Mouse (Mus musculus) liver, embryonic 12.5 days (tissue): Measurements from ENCODE around the gene Clip2. TPM values are rescaled to one million over a fixed set of nuclear protein-coding genes. Genes with fewer than 3 reads are reported as not detected.
A peak's percentile ranks its signal among the peaks of the same experiment; 100 is the strongest.

Source experiments
- ATAC-seq: fragments of 200-750 bp; cut with Nextera tagmentation; 2 replicates; pipeline ENCODE4 v1.8.0; 2017; ENCODE audit warnings: moderate number of reproducible peaks, mild to moderate bottlenecking, moderate library complexity
- H3K27ac ChIP-seq: fragments of 300-500 bp; sonication (generic); 2 replicates; pipeline ENCODE4 v1.5.1; 2016; ENCODE audit warnings: mild to moderate bottlenecking
- H3K27me3 ChIP-seq: fragments of 300-500 bp; sonication (generic); replicated peaks from 2 replicates; pipeline ENCODE4 v1.6.1; 2016; ENCODE audit warnings: mild to moderate bottlenecking, moderate library complexity
- H3K36me3 ChIP-seq: fragments of 300-500 bp; sonication (generic); 2 replicates; pipeline ENCODE4 v1.6.1; 2016; ENCODE audit warnings: mild to moderate bottlenecking, moderate library complexity
- H3K4me1 ChIP-seq: fragments of 300-500 bp; sonication (generic); 2 replicates; pipeline ENCODE4 v1.6.1; 2016
- H3K4me2 ChIP-seq: fragments of 300-500 bp; sonication (generic); 2 replicates; pipeline ENCODE4 v1.6.1; 2016; ENCODE audit warnings: mild to moderate bottlenecking, moderate library complexity
- H3K4me3 ChIP-seq: fragments of 300-500 bp; sonication (generic); 2 replicates; pipeline ENCODE4 v1.5.1; 2016; ENCODE audit warnings: mild to moderate bottlenecking, moderate library complexity
- H3K9ac ChIP-seq: fragments of 300-500 bp; sonication (generic); 2 replicates; pipeline ENCODE4 v1.6.1; 2016; ENCODE audit warnings: mild to moderate bottlenecking, moderate library complexity
- H3K9me3 ChIP-seq: fragments of 300-500 bp; sonication (generic); replicated peaks from 2 replicates; pipeline ENCODE4 v1.6.1; 2016; ENCODE audit warnings: mild to moderate bottlenecking, moderate library complexity
- WGBS: fragments of 180-500 bp; shearing (Covaris S2); methylation state at CpG from one replicate; pipeline ENCODE4 v1.1.7; 2016; ENCODE audit not compliant: insufficient replicate concordance; 5-methylcytosine and 5-hydroxymethylcytosine counted together
- polyA plus RNA-seq: library from polyadenylated mRNA; unstranded; fragments of >200 nt; fragmentation: Nextera tagmentation; extraction: Ambion mirVana; gene quantifications from 2 replicates; pipeline ENCODE4 v1.2.1, GENCODE M21; 2016

The Clip2 gene
- polyA plus RNA-seq, 1 experiment from 2014 or later, result 1.0 TPM

DNA sequence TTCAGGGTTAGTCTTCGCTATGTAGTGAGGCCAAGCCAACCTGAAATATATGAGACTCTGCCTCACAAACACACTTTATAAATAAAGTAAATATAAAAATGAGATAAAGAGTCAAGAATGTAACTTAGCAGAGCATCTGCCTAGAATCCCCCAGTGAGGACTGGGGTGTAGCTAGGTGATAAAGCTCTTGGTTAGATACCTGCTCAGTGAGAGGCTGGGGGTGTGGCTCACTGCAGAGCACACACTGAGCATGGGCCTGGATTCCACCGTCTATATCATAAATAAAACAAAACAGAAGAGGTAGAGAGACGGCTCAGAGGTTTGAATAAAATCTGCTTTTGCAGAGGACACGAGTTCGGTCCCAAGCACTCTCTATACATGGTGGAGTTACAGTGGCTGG lies 88.0 kb downstream of the Clip2 start:
- ATAC-seq, result peak; percentile 72
- Histone ChIP-seq H3K4me2 (no peak overlapping the region), H3K9me3 (no peaks in the 10 kb centered on the region), H3K27me3 (0 out of 2 replicates have a peak, but pooled peaks cover 3% of the 10 kb centered on the region), H3K27ac (peak overlapping the region; percentile 39; the same call in 1 of the 2 replicates), H3K4me3 (no peak overlapping the region), H3K4me1 (peaks cover 54% of the 10 kb centered on the region), H3K36me3 (no peaks in the 10 kb centered on the region), H3K9ac (no peak overlapping the region)
- 57% methylated on average over 5 of the region's 5 CpGs for WGBS

DNA sequence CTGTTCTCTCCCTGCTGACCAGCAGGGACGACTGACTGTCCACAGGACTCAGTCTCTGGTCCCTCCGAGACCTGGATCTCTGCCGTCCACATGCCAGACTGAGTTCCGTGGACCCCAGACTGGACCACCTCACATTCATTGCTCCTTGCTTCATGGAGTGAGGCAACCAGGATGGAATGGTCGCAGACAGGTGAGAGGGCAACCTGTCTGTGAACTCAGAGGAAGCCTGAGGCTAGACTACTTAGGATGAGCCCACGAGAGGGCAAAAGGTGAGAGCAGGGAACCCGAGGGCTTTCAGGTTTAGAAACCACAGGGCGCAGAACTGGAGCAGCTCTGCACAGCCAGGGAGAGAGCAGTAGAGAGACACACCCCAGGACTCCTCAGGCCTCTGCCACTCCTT lies 89.5 kb downstream of the Clip2 start:
- H3K36me3 ChIP-seq, result no peaks in the 10 kb centered on the region
- peaks cover 42% of the 10 kb centered on the region for H3K4me1 ChIP-seq
- H3K4me2 ChIP-seq, result no peak overlapping the region
- no peaks in the 10 kb centered on the region for H3K9me3 ChIP-seq
- H3K27ac ChIP-seq, result no peak overlapping the region
- ATAC-seq, result no peak
- WGBS, result 76% methylated on average over 8 of the region's 8 CpGs
- no peak overlapping the region for H3K9ac ChIP-seq
- H3K4me3 ChIP-seq, result no peak overlapping the region
- 0 out of 2 replicates have a peak, but pooled peaks cover 3% of the 10 kb centered on the region for H3K27me3 ChIP-seq

DNA sequence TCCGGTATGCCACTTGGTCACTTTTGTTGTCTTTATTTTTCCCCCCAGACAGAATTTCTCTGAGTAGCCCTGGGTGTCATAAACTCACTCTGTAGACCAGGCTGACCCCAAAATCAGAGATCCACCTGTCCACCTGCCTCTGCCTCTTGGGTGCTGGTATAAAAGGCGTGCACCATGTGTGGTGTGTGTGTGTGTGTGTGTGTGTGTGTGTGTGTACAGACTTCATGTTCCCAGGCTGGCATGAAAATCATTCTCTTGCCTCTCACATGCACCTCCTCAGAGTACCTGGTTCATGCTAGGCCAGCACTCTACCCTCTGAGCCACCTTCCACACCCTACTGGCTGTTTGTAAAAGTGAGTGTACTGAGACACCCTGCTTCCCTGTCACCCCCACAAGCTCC lies 89.9 kb downstream of the Clip2 start:
- Histone ChIP-seq H3K4me1 (peaks cover 38% of the 10 kb centered on the region), H3K27me3 (0 out of 2 replicates have a peak, but pooled peaks cover 3% of the 10 kb centered on the region), H3K27ac (no peak overlapping the region), H3K36me3 (no peaks in the 10 kb centered on the region), H3K9ac (no peak overlapping the region), H3K4me2 (no peak overlapping the region), H3K4me3 (no peak overlapping the region), H3K9me3 (no peaks in the 10 kb centered on the region)
- no peak for ATAC-seq
- 91% methylated on average over 2 of the region's 2 CpGs for WGBS

DNA sequence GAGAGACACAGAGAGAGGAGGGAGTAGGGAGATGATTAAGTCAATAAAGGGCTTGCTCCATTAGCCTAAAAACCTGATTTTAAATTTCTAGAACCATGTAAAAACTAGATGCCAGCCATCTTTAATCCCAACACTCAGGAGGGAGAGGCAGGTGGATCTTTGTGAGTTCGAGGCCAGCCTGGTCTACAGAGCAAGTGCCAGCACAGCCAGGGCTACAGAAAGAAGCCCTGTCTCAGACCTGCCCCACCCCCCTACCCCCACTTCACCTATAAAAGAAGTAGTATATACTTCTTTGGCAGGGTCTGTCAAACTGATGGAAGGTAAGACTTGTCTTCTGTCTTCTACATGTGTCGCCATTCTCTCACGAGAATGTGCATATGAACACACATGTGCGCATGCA lies 91.7 kb downstream of the Clip2 start:
- Histone ChIP-seq H3K9ac (no peak overlapping the region), H3K9me3 (no peaks in the 10 kb centered on the region), H3K4me3 (no peak overlapping the region), H3K4me2 (no peak overlapping the region), H3K27me3 (0 out of 2 replicates have a peak, but pooled peaks cover 3% of the 10 kb centered on the region), H3K4me1 (peaks cover 35% of the 10 kb centered on the region), H3K27ac (no peak overlapping the region), H3K36me3 (no peaks in the 10 kb centered on the region)
- ATAC-seq, result no peak
- WGBS, result 87% methylated on average over 4 of the region's 4 CpGs

DNA sequence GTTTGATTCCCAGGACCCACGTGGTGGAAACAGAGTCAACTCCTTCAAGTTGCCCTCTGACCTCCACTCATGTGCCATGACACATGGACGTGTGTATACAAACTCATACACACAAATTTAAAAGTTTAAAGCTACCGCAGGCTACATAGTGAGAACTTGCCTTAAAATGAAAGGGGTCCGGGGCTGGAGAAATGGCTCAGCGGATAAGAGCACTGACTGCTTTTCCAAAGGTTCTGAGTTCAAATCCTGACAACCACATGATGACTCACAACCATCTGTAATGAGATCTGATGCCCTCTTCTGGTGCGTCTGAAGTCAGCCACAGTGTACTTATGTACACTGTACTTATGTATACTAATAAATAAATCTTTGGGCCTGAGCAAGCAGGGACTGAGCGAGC lies 93.1 kb downstream of the Clip2 start:
- Histone ChIP-seq H3K4me3 (no peak overlapping the region), H3K9me3 (no peaks in the 10 kb centered on the region), H3K9ac (no peak overlapping the region), H3K27ac (no peak overlapping the region), H3K4me2 (no peak overlapping the region), H3K4me1 (peaks cover 37% of the 10 kb centered on the region), H3K36me3 (no peaks in the 10 kb centered on the region), H3K27me3 (0 out of 2 replicates have a peak, but pooled peaks cover 3% of the 10 kb centered on the region)
- WGBS, result 75% methylated on average over 7 of the region's 7 CpGs
- ATAC-seq, result no peak

DNA sequence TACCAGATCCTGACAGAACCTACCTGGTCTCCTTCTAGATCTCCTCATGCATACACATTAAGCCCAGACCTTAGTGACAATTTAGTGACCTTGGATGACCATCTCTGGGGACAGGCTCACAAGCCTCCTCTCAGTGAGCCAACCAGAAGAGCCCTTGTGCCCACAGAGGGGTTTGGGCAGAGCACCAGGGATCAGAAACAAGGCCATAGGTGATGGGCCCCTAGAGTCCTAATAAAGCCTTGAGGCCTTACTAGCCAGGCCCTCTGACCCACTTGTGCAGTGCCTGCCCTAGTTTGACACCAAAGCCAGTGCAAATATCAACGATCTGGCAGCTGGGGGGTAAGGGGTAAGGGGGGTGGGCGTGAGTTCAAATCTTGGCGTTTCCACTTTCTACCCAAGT lies 93.8 kb downstream of the Clip2 start:
- 0 out of 2 replicates have a peak, but pooled peaks cover 3% of the 10 kb centered on the region for H3K27me3 ChIP-seq
- no peaks in the 10 kb centered on the region for H3K36me3 ChIP-seq
- H3K4me3 ChIP-seq, result no peak overlapping the region
- no peak overlapping the region for H3K4me2 ChIP-seq
- H3K9me3 ChIP-seq, result no peaks in the 10 kb centered on the region
- peaks cover 39% of the 10 kb centered on the region for H3K4me1 ChIP-seq
- no peak for ATAC-seq
- H3K27ac ChIP-seq, result no peak overlapping the region
- 60% methylated on average over 3 of the region's 3 CpGs for WGBS
- H3K9ac ChIP-seq, result no peak overlapping the region

DNA sequence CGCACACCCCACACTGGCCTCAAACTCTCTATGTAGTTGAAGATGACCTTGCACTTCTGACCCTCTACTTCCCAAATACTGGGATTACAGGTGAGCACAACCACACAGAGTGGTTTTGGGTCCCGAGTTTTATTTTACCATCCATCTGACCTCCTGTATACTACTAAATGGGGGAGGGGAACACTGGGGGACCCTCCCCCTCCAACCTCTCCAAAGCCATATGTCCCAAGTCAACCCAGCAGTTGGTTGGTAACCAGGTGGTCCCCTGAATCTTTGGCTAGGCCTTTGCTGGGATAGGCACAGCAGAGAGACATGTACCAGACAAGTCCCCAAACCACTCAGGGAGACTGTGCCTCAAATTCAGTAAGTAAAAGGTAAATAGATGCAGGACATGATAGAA lies 94.9 kb downstream of the Clip2 start:
- Histone ChIP-seq H3K4me2 (no peak overlapping the region; the same call in 1 of the 2 replicates), H3K4me1 (peaks cover 41% of the 10 kb centered on the region), H3K9ac (no peak overlapping the region), H3K27me3 (0 out of 2 replicates have a peak, but pooled peaks cover 3% of the 10 kb centered on the region), H3K4me3 (no peak overlapping the region), H3K27ac (no peak overlapping the region), H3K36me3 (0 out of 2 replicates have a peak, but pooled peaks cover 4% of the 10 kb centered on the region), H3K9me3 (no peaks in the 10 kb centered on the region)
- ATAC-seq, result no peak
- 80% methylated on average over 2 of the region's 2 CpGs for WGBS

DNA sequence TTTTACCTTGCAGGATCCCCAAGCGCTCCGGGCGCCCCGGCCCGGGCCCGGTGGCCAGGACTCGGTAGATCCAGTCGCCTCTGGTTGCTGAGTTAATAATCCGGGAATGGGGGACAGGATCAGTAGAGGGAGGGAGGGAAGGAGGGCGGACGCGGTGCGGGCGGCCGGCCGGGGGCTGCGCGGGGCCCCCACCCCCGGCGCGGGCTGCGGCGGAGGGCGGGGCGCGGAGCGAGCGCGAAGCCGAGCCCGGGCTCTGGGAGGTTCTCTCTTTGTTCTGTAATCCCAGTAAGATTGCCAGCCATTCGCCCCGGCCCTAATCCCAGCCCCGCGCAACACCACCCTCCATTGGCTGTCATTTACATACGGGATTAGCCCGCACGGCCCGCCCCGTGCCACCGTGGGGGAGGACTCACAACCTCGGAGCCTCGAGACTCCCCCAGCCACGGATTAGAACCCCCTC lies 95.7 kb downstream of the Clip2 start, which contains the start of gene Gtf2ird1:
Gene Gtf2ird1 (minus strand): TSS at position 214 of the 460 bp plus-strand sequence.
- Histone ChIP-seq H3K27ac (peak within 1 kb of the TSS; percentile 74), H3K4me3 (peak within 1 kb of the TSS; percentile 76), H3K9me3 (0 out of 2 replicates have a peak, but pooled peaks cover 2% of the 10 kb centered on the region), H3K9ac (peak within 1 kb of the TSS; percentile 80), H3K27me3 (no peaks in the 10 kb centered on the region), H3K4me2 (peak within 1 kb of the TSS; percentile 85), H3K4me1 (peaks cover 41% of the 10 kb centered on the region), H3K36me3 (peaks cover 12% of the 10 kb centered on the region)
- ATAC-seq, result peak; percentile 81
- 1% methylated on average over 44 of the region's 44 CpGs for WGBS

DNA sequence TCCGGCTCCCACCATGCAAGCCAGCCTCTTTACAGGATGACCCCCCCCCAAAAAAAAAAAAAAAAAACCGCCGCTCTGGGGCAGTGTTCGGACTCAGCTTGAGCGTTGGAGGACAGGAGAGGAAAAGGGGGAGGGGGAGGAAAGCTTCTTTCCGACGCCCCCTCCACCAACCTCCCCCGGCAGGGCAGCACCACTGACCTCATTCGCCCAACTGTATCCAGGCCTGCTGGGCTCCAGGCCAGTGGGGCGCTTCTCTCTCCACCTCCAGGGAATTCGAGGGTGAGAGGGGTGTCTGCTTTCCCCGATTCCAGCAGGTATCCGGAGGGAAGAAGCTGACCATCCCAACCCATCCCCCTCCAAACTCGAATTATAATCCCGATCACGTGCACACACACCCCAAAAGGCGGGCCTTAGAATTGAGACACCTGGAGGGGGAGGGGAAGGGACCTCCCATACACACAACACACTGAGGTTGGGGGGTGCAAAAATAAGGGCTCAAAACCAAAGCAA lies 96.3 kb downstream of the Clip2 start:
- under 1% methylated on average over 17 of the region's 17 CpGs for WGBS
- Histone ChIP-seq H3K9me3 (0 out of 2 replicates have a peak, but pooled peaks cover 2% of the 10 kb centered on the region), H3K27me3 (no peaks in the 10 kb centered on the region), H3K36me3 (peaks cover 13% of the 10 kb centered on the region), H3K9ac (peak overlapping the region; percentile 80), H3K4me3 (peak overlapping the region; percentile 76), H3K27ac (peak overlapping the region; percentile 74), H3K4me2 (peak overlapping the region; percentile 85), H3K4me1 (peaks cover 41% of the 10 kb centered on the region)
- ATAC-seq, result peak; percentile 67

DNA sequence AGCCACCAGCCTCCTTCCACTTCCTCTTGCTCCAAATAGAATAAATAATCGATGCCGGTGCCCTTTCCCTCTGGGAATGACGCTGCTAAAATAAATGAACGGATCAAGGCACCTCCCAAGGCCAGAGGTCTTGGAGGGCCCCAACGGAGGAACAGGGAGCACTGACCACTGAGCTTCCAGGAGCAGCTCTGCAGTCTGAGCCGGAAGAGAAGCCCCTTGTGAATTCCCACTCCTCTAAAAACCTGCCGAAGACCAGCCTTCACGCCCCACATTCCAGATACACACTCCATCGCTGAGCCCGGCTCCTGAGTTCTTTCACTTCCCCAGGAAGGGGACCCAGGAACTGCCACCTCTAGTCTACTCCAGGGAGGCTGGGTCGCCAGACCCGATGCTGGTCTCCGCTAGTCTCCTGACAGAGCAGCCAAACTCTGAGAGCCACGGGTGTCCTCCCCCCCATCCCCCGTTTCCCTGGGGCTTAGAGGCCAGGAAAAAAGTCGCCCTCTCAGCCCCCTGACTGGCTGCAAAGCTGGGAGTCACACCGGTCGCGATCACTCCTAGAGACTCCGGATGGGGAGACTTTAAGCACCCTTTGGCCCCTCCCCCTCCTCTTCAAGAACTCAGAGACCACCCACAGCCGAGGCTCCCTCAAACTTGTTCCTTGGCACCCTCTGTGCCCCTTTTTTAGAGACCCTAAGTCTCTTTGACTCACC lies 96.9 kb downstream of the Clip2 start:
- H3K9ac ChIP-seq, result peak overlapping the region; percentile 80
- no peaks in the 10 kb centered on the region for H3K27me3 ChIP-seq
- 3% methylated on average over 21 of the region's 21 CpGs for WGBS
- H3K27ac ChIP-seq, result peak overlapping the region; percentile 74; the same call in 1 of the 2 replicates
- 0 out of 2 replicates have a peak, but pooled peaks have one; percentile 9 for ATAC-seq
- peaks cover 41% of the 10 kb centered on the region for H3K4me1 ChIP-seq
- 0 out of 2 replicates have a peak, but pooled peaks cover 2% of the 10 kb centered on the region for H3K9me3 ChIP-seq
- H3K4me2 ChIP-seq, result peak overlapping the region; percentile 85
- H3K4me3 ChIP-seq, result peak overlapping the region; percentile 76
- H3K36me3 ChIP-seq, result peaks cover 13% of the 10 kb centered on the region

DNA sequence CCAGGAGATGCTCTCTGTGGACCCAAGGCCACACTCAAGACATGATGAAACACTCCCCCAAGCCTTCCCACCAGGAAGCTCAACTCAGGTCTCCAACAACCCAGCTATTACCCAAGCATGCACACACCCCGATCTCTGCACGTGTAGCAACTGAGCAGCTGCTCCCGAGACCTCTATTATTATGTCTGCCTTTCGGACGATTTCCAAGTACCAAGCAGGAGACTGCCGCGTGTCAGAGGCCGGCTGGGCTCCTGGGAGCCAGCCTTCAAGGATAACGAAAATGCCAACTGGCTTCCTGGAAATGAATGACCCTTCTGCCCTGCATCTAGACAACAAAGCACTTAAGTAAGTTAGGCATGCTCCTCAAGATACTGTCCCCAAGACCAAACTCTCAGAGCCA lies 97.8 kb downstream of the Clip2 start:
- ATAC-seq, result no peak
- WGBS, result 78% methylated on average over 9 of the region's 9 CpGs
- peaks cover 13% of the 10 kb centered on the region for H3K36me3 ChIP-seq
- peak overlapping the region; percentile 76; the same call in 1 of the 2 replicates for H3K4me3 ChIP-seq
- peaks cover 41% of the 10 kb centered on the region for H3K4me1 ChIP-seq
- H3K9ac ChIP-seq, result no peak overlapping the region
- H3K4me2 ChIP-seq, result peak overlapping the region; percentile 85
- 0 out of 2 replicates have a peak, but pooled peaks cover 2% of the 10 kb centered on the region for H3K9me3 ChIP-seq
- no peaks in the 10 kb centered on the region for H3K27me3 ChIP-seq
- no peak overlapping the region for H3K27ac ChIP-seq

DNA sequence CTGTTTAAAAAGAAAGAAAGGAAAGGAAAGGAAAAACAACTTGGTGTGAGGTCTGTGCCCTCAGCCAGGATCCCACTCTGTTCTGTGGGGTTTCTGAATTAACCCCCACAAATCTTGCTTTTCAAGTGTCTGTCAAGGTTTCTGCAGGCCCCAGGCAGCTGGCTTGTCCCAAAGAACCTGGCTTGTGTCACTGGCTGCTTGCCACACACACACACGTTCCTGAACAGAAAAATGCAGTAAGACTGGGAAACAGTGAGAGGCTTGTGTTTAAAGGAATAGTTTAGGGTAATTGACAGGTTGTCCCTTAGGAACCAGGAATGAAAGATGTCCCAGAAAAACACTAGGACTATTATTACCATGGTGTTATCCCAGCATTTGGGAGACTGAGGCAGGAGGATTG lies 98.7 kb downstream of the Clip2 start:
- no peak overlapping the region for H3K4me2 ChIP-seq
- no peak overlapping the region for H3K9ac ChIP-seq
- no peak for ATAC-seq
- no peak overlapping the region for H3K27ac ChIP-seq
- peaks cover 40% of the 10 kb centered on the region for H3K4me1 ChIP-seq
- H3K27me3 ChIP-seq, result no peaks in the 10 kb centered on the region
- no peak overlapping the region for H3K4me3 ChIP-seq
- H3K36me3 ChIP-seq, result peaks cover 13% of the 10 kb centered on the region
- WGBS, result 73% methylated on average over 1 of the region's 1 CpGs
- H3K9me3 ChIP-seq, result 0 out of 2 replicates have a peak, but pooled peaks cover 2% of the 10 kb centered on the region
